Mouse (Mus musculus): ENCODE data around the gene Tuba1c.

Gene Tuba1c

DNA sequence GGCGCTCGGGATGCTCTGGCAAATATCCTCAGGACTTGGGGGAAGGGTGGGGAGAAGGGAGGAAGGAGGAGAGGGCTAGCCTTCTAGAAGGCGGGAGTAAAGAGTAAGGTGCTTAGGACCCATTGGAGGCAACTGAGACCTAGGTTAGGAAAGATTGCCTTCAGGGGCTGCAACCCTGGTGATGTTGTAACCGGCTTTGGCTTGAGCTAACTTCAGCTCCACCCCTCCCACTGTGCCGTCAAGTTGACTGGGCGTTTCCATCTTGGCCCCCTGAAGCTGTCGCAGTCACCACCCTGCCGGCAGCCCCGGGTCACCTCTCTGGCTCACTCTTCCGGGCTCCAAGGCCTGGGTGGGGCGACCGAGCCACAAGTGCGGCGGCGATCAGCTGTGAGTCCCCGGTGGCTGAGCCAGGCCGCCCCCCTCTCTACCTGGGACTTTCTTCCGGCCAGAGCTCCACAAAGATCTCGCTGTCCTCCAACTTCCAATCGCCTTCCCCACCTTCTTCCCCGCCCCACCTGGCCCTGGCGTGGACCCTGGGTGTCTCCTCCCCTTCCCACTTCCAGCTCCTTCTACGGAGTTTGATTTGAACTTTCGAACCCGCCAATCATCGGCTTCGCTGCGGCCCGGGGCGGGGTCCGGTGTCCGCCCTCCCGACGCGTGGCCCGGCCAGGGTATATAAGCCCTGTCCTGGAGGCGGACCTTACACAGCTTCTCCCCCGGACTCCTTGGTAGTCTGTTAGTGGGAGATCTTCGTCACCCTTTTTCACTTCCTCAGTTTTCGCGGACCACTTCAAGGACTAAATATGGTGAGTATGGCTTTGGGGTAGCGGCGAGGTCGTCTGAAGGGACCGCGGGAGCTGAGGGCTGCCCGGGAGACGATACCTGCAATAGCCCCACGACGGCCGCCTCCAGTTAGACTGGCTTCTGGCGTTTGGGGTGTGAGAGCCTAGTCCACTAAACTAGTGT, at the start of gene Tuba1c:
Tuba1c (plus strand) TSS at position 273 of the 966 bp plus-strand sequence.
- DNase-seq: peak; percentile 78

- DNase-seq: no peak
Observed at GRCm38 (mm10) chr15:98980012-98980614, 49.6 kb upstream of the Tuba1c start.

DNA sequence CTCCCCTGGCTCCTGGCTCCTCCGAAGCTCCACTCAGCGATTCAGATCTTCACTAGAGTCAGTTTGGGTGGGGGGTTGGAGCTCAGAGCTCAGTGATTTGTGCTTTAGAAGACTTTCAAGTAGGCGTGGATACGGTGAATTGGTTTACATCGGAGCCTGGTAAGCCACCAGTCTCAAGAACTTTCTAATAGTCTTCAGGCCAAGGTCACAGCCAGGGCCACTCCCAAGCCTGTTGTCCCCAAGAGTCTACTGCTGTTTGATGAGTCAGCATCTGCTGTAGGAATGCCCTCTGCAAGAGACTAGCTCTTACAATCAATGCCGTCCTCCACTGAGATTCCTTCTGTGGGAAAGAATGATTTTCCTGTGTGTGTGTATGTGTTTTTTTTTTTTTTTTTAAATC, 47.6 kb upstream of the Tuba1c start:
- no peak for DNase-seq

GRCm38 (mm10) chr15:98983431-98984081, 46.1 kb upstream of the Tuba1c start:
- no peak for DNase-seq

DNA sequence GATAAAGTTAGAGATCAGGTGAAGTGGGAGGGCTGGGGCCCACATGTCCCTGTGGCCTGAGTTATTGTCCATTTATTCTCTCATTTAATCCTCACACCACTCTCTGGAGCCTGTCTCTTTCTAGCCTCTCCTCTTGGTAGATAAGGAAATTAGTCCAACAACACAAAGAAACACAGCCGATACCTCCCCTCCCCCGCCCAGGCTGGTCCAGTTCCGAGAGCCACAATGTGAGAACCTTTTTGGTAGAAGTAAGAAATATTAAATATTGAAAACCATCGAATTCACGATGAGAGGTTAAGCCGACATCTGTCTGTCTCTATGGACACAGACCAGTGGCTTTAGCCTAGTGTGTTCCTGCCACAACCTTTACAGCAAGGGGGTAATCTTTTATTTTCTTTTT, 45.0 kb upstream of the Tuba1c start:
- no peak for DNase-seq

DNA sequence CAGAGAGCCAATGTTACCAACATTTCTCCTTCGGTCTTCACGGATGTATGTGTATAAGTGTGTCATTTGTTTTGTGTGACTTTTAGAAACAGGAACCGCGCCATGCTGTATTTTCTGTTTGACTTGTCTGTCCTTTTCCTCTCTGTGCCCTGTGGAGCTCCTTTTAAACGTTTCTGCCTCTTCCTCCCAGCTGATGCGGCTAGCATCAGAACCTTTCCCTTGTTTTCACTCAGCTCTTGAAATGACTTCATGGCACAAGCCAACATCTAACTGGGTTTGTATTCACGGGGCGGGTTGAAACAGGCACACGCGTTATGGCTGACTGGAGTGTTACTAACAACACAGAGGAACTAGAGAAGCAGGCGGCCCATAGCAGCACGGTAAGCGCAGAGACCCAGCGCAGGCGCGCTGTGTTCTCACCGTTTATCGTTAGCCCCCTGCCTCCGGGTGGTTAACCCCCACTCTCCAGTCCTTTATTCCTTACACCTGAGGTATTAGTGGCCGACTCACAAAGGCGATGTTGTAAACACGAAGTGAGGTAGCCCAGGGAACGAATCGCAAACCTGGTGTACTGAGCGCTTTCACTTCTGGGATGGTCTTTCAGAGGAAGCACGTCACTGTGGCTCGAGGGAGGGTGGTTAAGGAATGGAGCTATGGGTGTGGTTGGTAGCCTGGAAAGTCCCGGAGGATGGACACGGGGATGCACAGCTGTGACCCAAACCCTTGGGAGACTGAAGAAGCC, 44.3 kb upstream of the Tuba1c start:
- DNase-seq: peak; percentile 79

GRCm38 (mm10) chr15:98985982-98986715, 43.5 kb upstream of the Tuba1c start:
- no peak for DNase-seq

DNA sequence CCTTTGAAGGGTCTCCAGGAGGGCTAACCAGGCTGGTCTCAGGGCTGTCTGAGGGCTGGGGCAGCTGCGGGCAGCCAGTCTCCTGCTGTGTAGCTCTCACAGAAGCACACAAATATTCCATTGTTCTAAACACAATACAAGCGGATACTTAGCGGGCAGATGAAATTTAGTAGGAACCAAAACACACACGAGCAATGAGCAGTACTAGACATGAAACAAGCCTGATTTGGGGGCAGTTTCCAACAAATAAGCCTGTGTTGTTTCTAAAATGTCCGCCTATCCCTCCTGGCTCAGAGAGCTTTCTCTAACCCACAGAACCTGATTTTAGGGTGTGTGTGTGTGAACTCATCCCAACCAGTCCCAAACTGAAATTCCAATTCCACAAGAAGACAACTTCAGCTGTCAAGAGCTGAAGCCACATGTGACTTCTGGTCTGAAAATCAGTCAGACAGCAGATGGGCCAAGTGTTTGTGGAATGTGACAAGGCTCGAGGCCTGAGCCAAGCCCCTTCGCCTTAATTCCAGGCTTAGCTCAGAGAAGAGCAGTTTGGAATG, 42.5 kb upstream of the Tuba1c start:
- DNase-seq: no peak

DNA sequence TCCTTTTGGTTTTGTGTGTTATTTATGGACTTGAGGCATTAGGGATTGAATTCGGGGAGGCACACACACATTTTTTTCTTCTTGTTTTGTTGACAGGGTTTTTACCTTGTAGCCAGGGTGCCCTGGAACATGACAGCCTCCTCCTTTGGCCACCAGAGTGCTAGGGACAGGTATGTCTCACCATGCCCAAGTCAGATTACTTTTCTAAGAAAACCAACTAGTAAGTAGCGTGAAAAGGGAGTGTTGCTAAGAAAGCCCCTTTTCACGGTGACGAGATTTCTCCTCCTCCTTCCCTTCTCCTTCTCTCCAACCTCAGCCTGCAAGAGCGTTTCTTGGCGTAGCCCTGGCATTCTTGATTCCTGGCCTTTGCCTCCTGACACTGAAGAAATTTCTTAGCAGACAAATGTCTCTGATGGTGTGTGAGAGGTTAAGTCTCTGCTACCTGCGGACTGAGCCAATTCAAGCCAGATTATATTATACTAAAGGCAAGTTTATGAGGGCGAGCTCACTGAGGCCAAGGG, 42.0 kb upstream of the Tuba1c start:
- DNase-seq: no peak

- no peak for DNase-seq
Observed at GRCm38 (mm10) chr15:98988787-98989186, 40.9 kb upstream of the Tuba1c start.

DNA sequence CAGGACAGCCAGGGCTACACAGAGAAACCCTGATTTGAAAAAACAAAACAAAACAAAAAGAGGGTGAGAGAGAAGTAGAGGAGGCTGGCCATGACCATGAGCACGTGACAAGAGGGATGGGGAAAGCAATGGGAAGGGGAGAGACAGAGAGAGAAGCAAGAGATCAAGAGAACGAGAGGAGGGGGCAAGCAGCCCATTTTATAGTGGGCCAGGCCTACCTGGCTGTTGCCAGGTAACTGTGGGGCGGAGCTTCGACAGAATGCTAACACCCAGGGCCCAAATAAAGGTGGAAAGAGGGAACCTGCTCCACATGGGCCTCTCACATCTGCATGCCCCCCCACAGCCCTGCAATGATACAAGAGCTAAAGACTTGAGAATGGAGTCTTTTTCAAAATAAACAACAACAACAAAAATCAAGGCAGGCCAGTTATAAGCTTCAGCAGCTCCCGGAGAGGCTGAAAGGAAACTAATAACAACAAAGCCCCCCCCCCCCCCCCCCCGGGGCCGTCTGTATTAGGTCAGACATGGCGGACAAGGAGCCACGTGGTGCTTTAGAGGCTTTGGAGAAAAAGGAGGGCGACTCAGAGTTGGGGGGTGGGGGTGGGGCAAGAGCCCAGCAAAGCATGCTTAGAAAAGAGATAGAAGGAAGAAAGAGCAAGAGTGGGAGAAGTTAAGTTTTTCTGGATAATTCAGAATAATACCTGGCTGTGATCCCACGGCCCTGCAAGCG, 39.8 kb upstream of the Tuba1c start:
- no peak for DNase-seq

DNA sequence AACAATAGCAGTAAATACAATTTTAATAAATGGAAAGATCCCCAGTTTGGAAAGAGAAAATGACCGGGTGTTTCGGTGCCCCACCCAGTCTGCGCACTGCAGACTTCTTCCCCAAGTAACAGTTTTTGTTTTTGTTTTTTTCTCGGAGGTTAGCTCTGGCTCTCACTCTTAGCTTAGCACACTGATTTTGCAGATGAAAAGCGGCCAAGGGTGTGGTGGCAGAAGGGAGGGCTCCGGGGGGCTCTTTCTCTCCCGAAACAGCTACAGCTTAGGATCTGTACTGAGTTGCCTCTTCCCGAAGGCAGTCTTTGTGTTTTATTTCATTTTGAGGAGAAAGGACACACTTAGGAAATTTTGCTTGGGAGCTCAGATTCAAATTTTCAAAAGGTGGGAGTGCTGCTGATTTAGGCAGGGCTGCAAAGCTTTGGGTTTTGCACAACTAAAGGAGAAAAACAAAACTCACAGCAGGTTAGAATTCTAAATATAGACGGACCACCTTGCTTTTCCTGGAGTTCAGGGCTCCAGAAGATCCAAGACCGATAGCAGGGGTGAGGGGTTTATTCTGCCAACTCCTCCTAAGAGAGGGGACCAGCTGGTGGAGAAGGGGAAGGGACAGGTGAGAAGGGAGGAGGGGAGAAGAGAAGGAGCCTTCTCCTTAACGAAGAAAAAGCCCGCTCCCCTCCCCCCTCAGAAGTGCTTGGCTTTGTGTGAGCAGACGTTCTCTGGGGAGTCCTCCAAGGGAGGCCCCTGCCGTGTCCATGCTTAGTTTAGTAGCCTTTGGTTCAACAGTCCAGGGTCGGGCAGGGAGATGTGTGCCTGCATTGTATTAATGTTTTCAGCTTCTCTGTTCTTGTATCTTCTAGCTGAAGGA, 38.8 kb upstream of the Tuba1c start:
- no peak for DNase-seq

DNA sequence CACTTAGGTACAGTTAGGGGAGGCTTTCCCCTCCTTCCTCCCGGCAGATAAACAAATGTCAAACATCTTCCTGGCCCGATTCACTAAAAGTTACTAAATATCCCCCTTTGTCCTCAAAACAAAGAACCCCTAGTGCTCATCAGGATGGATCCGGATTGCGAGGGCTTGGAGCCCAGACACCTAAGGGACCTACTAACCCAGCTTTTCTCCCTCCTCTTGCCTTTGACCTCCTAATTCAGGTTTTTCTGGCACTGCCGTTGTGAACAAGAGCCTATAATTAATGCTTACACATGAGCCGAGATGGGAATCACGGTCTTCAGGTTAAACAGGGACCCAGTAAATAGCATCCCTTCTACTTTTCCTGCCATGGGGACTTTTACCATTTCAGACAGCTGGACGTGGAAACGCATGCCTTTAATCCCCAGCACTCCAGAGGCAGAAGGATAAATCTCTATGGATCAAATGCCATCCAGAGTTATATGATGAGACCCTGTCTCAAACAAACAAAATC, 38.1 kb upstream of the Tuba1c start:
- DNase-seq: no peak

GRCm38 (mm10) chr15:98992086-98992912, 37.4 kb upstream of the Tuba1c start:
- DNase-seq: peak; percentile 92

- DNase-seq: peak; percentile 91
Observed at GRCm38 (mm10) chr15:98993093-98993793, 36.4 kb upstream of the Tuba1c start.

DNA sequence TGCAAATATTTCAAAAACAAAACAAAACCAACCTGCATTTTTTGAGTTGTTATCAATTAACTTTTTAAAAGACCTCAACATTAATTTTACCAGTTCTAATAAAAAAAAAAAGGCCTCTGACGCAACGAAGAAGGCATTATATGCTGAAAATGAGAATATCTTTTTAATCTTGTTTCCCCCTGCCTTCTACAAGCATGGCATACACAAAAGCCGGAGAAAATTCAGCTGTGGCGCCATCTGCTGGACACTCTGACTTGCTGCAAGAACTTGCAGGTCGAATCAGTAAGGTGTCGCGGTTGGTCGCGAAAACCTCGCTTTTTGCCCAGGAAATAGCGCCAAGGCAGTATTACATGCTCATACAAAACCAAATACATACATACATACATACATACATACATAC, 35.8 kb upstream of the Tuba1c start:
- DNase-seq: peak; percentile 81

DNA sequence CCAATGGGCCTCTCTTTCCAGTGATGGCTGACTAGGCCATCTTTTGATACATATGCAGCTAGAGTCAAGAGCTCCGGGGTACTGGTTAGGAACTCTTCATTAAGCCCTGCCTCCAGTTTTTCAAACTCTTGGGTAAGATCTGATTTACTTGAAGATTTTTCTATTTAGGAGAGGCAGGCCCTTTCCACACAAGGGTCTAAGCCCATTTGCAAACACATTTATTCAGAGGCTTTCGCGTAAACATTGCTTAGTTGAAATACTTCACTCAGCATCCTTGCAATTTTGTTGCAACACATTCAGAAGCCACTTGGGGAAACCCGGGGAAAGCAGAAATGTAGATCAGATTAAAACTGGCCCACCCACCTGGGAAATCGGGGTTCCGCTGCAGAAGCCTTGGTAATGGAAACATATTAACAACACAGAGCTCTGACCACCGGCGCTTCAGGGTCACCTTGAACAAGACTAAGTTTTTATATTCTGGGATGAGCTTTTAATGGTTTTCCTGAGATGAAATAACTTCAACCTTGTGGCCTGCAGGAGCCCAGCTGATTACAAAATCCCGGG, 34.7 kb upstream of the Tuba1c start:
- DNase-seq: no peak

- DNase-seq: no peak
Observed at GRCm38 (mm10) chr15:98996840-98997239, 32.9 kb upstream of the Tuba1c start.
